20 mouse cellular contexts compared by ENCODE assay signal in genomic region chr7:16763463-16764218, GRCm38 (mm10). TPM values are rescaled to one million over a fixed set of nuclear protein-coding genes. Genes with fewer than 3 reads are reported as not detected.
A peak's percentile ranks its signal among the peaks of the same experiment; 100 is the strongest.
DNase-seq lines count a peak whose midpoint lies in the region; TF ChIP-seq lines count a peak whose summit lies in the region.
"Had no signal": no experiment of that assay in that cellular context is flagged by ENCODE, and none has a peak within 500 bp of the region (broad histone marks: within the 10 kb centered on the region; RNA-seq: fewer than 3 reads in every experiment).

No protein-coding gene starts in this region.

- TF ChIP-seq CTCF in lung, adult 2 months (IDR thresholded peaks at IDR 0.05; ENCODE audit: insufficient read depth, low read length): no peak

- peak; percentile 60 for DNase-seq in adrenal gland, postnatal 14 days
- DNase-seq in adrenal gland, postnatal 25 days: no peak
- DNase-seq in lung, adult 18-20 months: peak; percentile 52 to 62
- no peak for DNase-seq in lung, adult 2 months
- DNase-seq in NIH3T3 (ENCODE audit: low read depth): peak; percentile 80
- peak; percentile 57 for DNase-seq in heart, postnatal 25 days (ENCODE audit: low spot score)
- DNase-seq in cerebellum, postnatal 36 days: no peak
- DNase-seq: cerebellum, postnatal 14 days; kidney, postnatal 4 days; thymus, adult 18-20 months had no signal

- peaks cover 10% of the 10 kb centered on the region for H3K4me1 ChIP-seq in lung, adult 2 months (ENCODE audit: control insufficient read depth, insufficient read depth, low read length)
- H3K4me1 ChIP-seq: liver, embryonic 15.5 days had no signal

- H3K4me3 ChIP-seq in lung, adult 2 months (replicated peaks; ENCODE audit: extremely low read depth, low read depth, low read length): no peak overlapping the region
- H3K4me3 ChIP-seq: forebrain, embryonic 12.5 days; heart, embryonic 13.5 days; limb, embryonic 13.5 days; liver, embryonic 15.5 days; midbrain, embryonic 13.5 days had no signal

- intact Hi-C loops in heart, postnatal 25 days (cut with DNase I): no loop called here

- 55% methylated on average over 7 of the region's 7 CpGs for WGBS in lung, adult 2 months

- no peak for TF ChIP-seq POLR2A in lung, adult 2 months (IDR thresholded peaks at IDR 0.05; ENCODE audit: borderline replicate concordance, extremely low read depth, low read depth, low read length)

RNA-seq across cellular contexts. Expression of gene Slc1a5, which starts 17.5 kb away (rescaled TPM):
- total RNA-seq in adrenal gland, postnatal 14 days (2021): 120 and 160 TPM in 2 replicates
- total RNA-seq in adrenal gland, postnatal 25 days (2021): 92.7 and 99.0 TPM in 2 replicates
- polyA plus RNA-seq in lung, adult 2 months (2012; rRNA removed): 190 and 201 TPM in 2 replicates
- 10 to 100 TPM; 18.5 to 22.8 TPM for total RNA-seq in heart, postnatal 25 days (2021)

RNA-seq across cellular contexts. Expression of gene Ap2s1, which starts 25.4 kb away (rescaled TPM):
- total RNA-seq in adrenal gland, postnatal 14 days (2021): 130 and 147 TPM in 2 replicates
- total RNA-seq in adrenal gland, postnatal 25 days (2021): 130 and 139 TPM in 2 replicates
- polyA plus RNA-seq in lung, adult 2 months (2012; rRNA removed): 206 and 228 TPM in 2 replicates
- 10 to 100 TPM; 80.9 to 87.9 TPM for total RNA-seq in heart, postnatal 25 days (2021)

RNA-seq across cellular contexts. Expression of gene Ceacam9, which starts 41.9 kb away (rescaled TPM):
- not detected in 2 replicates for total RNA-seq in adrenal gland, postnatal 14 days (2021)
- total RNA-seq in adrenal gland, postnatal 25 days (2021): not detected in 2 replicates
- polyA plus RNA-seq in lung, adult 2 months (2012; rRNA removed): not detected in 2 replicates
- not detected for total RNA-seq in heart, postnatal 25 days (2021)
- total RNA-seq: layer of hippocampus, postnatal 14 days; left cerebral cortex, postnatal 10 days; megakaryocyte progenitor cell, adult 5-6 weeks had no signal
- polyA plus RNA-seq: forebrain, embryonic 12.5 days; heart, embryonic 13.5 days; hindbrain, embryonic 11.5 days; kidney, embryonic 14.5 days; limb, embryonic 13.5 days; liver, embryonic 15.5 days; midbrain, embryonic 13.5 days had no signal

RNA-seq across cellular contexts. Expression of gene Strn4, which starts 52.0 kb away (rescaled TPM):
- 71.1 and 71.7 TPM in 2 replicates for total RNA-seq in adrenal gland, postnatal 14 days (2021)
- total RNA-seq in adrenal gland, postnatal 25 days (2021): 73.7 and 116 TPM in 2 replicates
- polyA plus RNA-seq in lung, adult 2 months (2012; rRNA removed): 164 and 180 TPM in 2 replicates
- total RNA-seq in heart, postnatal 25 days (2021): 10 to 100 TPM; 54.8 to 65.5 TPM

RNA-seq across cellular contexts. Expression of gene Fkrp, which starts 52.9 kb away (rescaled TPM):
- 23.8 and 25.1 TPM in 2 replicates for total RNA-seq in adrenal gland, postnatal 14 days (2021)
- 27.5 and 28.2 TPM in 2 replicates for total RNA-seq in adrenal gland, postnatal 25 days (2021)
- polyA plus RNA-seq in lung, adult 2 months (2012; rRNA removed): 41.7 and 42.0 TPM in 2 replicates
- total RNA-seq in heart, postnatal 25 days (2021): 10 to 100 TPM; 46.2 to 48.0 TPM

Comparison
In these comparisons a context has a peak if more than half of its experiments do, and no peak if none do; other contexts are left out.
1. DNase-seq: peak in adrenal gland, postnatal 14 days (single experiment), lung, adult 18-20 months (2 of 2), NIH3T3 (single experiment) and heart, postnatal 25 days (single experiment); none in adrenal gland, postnatal 25 days (single experiment), lung, adult 2 months (single experiment) and cerebellum, postnatal 36 days (0 of 2).